Mouse (Mus musculus) heart, postnatal 0 days (tissue): Measurements from ENCODE around the gene Pcnx4. TPM values are rescaled to one million over a fixed set of nuclear protein-coding genes. Genes with fewer than 3 reads are reported as not detected.

ENCODE experiments used
- ATAC-seq: fragments of 200-750 bp; cut with Nextera tagmentation; 2 replicates; pipeline ENCODE4 v1.8.0; 2017; ENCODE audit warnings: low read depth, moderate number of reproducible peaks, moderate library complexity; ENCODE audit not compliant: insufficient read depth
- DNase-seq: peaks from one replicate; pipeline ENCODE4 v3.0.0-alpha.2; 2016; ENCODE audit warnings: low spot score
- H3K27ac ChIP-seq: fragments of 300-500 bp; sonication (generic); 2 replicates; pipeline ENCODE4 v1.5.1; 2014; ENCODE audit warnings: low read depth, mild to moderate bottlenecking
- H3K27me3 ChIP-seq: fragments of 300-500 bp; sonication (generic); 2 replicates; pipeline ENCODE4 v1.6.1; 2014; ENCODE audit warnings: low read length, mixed read lengths; ENCODE audit not compliant: control insufficient read depth, insufficient read depth
- H3K36me3 ChIP-seq: fragments of 300-500 bp; sonication (generic); replicated peaks from 2 replicates; pipeline ENCODE4 v1.6.1; 2014; ENCODE audit warnings: low read length, mixed read lengths; ENCODE audit not compliant: control insufficient read depth, insufficient read depth
- H3K4me1 ChIP-seq: fragments of 300-500 bp; sonication (generic); 2 replicates; pipeline ENCODE4 v1.6.1; 2014; ENCODE audit warnings: antibody characterized with exemption; ENCODE audit not compliant: control insufficient read depth, insufficient read depth
- H3K4me2 ChIP-seq: fragments of 300-500 bp; sonication (generic); 2 replicates; pipeline ENCODE4 v1.6.1; 2014; ENCODE audit warnings: low read depth, mild to moderate bottlenecking, low read length, moderate library complexity
- H3K4me3 ChIP-seq: fragments of 300-500 bp; sonication (generic); 2 replicates; pipeline ENCODE4 v1.5.1; 2014; ENCODE audit warnings: low read depth, low read length
- H3K9ac ChIP-seq: fragments of 300-500 bp; sonication (generic); replicated peaks from 2 replicates; pipeline ENCODE4 v1.6.1; 2014; ENCODE audit warnings: low read depth, low read length, mixed read lengths
- H3K9me3 ChIP-seq: fragments of 300-500 bp; sonication (generic); replicated peaks from 2 replicates; pipeline ENCODE4 v1.6.1; 2016; ENCODE audit warnings: low read length; ENCODE audit not compliant: control insufficient read depth
- CTCF ChIP-seq: IDR thresholded peaks from 2 replicates; pipeline ENCODE4 v1.5.1; 2016; ENCODE audit warnings: antibody characterized with exemption, control low read depth, low read depth
- EP300 ChIP-seq: IDR thresholded peaks from 2 replicates; pipeline ENCODE4 v1.6.1; 2016; ENCODE audit warnings: antibody characterized with exemption, low read depth
- WGBS: fragments of 180-500 bp; shearing (Covaris S2); extraction: QIAGEN DNeasy Blood & Tissue Kit; methylation state at CpG from one replicate; pipeline ENCODE4 v1.1.7; 2014; 5-methylcytosine and 5-hydroxymethylcytosine counted together
- polyA plus RNA-seq: library from polyadenylated mRNA; unstranded; fragments of >200 nt; fragmentation: Nextera tagmentation; extraction: Ambion mirVana; gene quantifications from 2 replicates; pipeline ENCODE4 v1.2.1, GENCODE M21; 2015
- total RNA-seq: library from RNA; depleted of rRNA; stranded (reverse); fragments of >200 nt; gene quantifications from 2 replicates; pipeline ENCODE4 v1.2.3, GENCODE M21; 2014; ENCODE audit warnings: low replicate concordance

Gene Pcnx4
- total and polyA plus RNA-seq, 2 experiments from 2014 or later, result 1.6 to 3.4 TPM

DNA sequence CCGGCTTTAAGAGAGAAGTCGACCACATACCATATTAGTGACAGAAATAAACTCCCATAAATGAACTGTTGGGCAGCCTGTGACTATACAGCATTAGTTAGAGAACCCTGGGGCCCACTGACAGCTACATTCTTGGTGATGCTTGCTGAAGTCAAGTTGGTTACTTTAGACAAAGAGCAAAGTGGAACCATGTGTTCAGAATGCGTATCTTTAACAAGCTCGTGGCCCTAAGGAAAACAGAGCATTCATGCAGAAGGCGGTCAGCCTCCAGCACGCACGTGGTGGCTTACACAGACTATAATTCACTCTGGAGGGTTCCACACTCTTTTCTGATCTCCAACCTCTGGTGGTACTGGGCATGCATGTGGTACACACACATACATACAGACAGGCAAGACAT is 26.6 kb upstream of the Pcnx4 start:
- WGBS, result 79% methylated on average over 7 of the region's 7 CpGs
- TF ChIP-seq EP300 (no peak), CTCF (no peak)

GRCm38 (mm10) chr12:72515446-72515845 is 20.7 kb upstream of the Pcnx4 start:
- H3K9me3 ChIP-seq, result no peaks in the 10 kb centered on the region
- DNase-seq (peak; percentile 36), ATAC-seq (no peak)
- H3K9ac ChIP-seq, result no peak overlapping the region
- H3K4me1 ChIP-seq, result no peaks in the 10 kb centered on the region
- no peak overlapping the region for H3K27ac ChIP-seq
- WGBS, result 53% methylated on average over 3 of the region's 3 CpGs
- TF ChIP-seq CTCF, result peak; percentile 68
- TF ChIP-seq EP300, result no peak
- no peaks in the 10 kb centered on the region for H3K36me3 ChIP-seq
- H3K4me2 ChIP-seq, result no peak overlapping the region
- no peak overlapping the region for H3K4me3 ChIP-seq
- no peaks in the 10 kb centered on the region for H3K27me3 ChIP-seq

More for the DNA sequence above, 26.6 kb upstream of the Pcnx4 start:
- DNase-seq (no peak), ATAC-seq (no peak)
- no peaks in the 10 kb centered on the region for H3K4me1 ChIP-seq
- no peak overlapping the region for H3K9ac ChIP-seq
- H3K4me3 ChIP-seq, result no peak overlapping the region
- no peak overlapping the region for H3K4me2 ChIP-seq
- H3K27ac ChIP-seq, result no peak overlapping the region
- H3K9me3 ChIP-seq, result no peaks in the 10 kb centered on the region
- no peaks in the 10 kb centered on the region for H3K27me3 ChIP-seq
- no peaks in the 10 kb centered on the region for H3K36me3 ChIP-seq

GRCm38 (mm10) chr12:72518114-72518728 is 18.0 kb upstream of the Pcnx4 start:
- Histone ChIP-seq H3K27ac (no peak overlapping the region), H3K9me3 (no peaks in the 10 kb centered on the region), H3K27me3 (no peaks in the 10 kb centered on the region), H3K9ac (no peak overlapping the region), H3K36me3 (no peaks in the 10 kb centered on the region), H3K4me2 (no peak overlapping the region), H3K4me3 (no peak overlapping the region), H3K4me1 (no peaks in the 10 kb centered on the region)
- ATAC-seq, result no peak
- 83% methylated on average over 12 of the region's 12 CpGs for WGBS
- DNase-seq, result no peak
- TF ChIP-seq CTCF (no peak), EP300 (no peak)

DNA sequence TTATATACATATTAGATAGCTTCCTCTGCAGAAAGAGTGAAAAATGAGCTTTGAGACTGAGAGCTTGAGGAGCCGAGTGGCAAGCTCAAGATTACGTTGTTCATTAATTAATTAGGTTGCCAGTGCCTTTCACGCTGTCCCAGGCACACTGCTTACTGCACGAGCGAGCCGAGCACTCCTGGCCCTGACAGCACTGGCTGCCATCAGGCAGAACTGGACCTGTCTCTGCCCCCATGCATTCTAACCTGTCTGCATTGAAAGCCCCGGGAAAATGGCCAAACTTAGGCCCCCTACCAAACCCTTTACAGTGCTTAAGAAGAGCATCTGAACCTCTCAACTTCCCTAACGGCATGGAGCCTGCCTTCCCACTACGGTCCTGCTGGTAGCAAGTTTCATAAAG is 16.8 kb upstream of the Pcnx4 start:
- H3K9me3 ChIP-seq, result no peaks in the 10 kb centered on the region
- H3K4me3 ChIP-seq, result no peak overlapping the region
- no peak for ATAC-seq
- H3K27ac ChIP-seq, result no peak overlapping the region
- 67% methylated on average over 9 of the region's 9 CpGs for WGBS
- no peak for DNase-seq
- no peak for TF ChIP-seq EP300
- no peak for TF ChIP-seq CTCF
- no peak overlapping the region for H3K4me2 ChIP-seq
- H3K4me1 ChIP-seq, result no peaks in the 10 kb centered on the region
- H3K36me3 ChIP-seq, result no peaks in the 10 kb centered on the region
- no peaks in the 10 kb centered on the region for H3K27me3 ChIP-seq
- H3K9ac ChIP-seq, result no peak overlapping the region

DNA sequence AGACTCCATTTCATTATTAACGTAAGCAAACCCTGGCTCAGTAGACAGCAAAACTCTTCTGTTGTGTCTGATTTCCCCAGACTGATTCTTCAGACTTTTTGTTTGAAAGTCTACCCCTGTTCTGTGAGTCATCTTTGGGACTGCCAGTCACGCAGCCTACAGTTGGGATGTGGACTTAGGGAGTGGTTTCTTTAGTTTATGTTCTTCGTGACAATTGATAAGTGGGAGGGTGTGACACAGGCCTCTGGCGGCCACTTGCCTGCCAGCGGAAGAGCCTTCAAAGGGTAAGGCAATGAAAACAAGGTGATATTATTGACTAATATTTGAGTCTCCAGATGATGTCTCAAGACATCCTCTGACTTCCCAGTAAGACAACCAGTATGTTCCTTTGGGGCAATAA is 16.3 kb upstream of the Pcnx4 start:
- Histone ChIP-seq H3K27ac (no peak overlapping the region), H3K4me2 (no peak overlapping the region), H3K4me1 (no peaks in the 10 kb centered on the region), H3K9me3 (no peaks in the 10 kb centered on the region), H3K4me3 (no peak overlapping the region), H3K9ac (no peak overlapping the region), H3K27me3 (no peaks in the 10 kb centered on the region), H3K36me3 (no peaks in the 10 kb centered on the region)
- TF ChIP-seq CTCF, result no peak
- no peak for TF ChIP-seq EP300
- DNase-seq (no peak), ATAC-seq (no peak)
- 70% methylated on average over 5 of the region's 5 CpGs for WGBS

DNA sequence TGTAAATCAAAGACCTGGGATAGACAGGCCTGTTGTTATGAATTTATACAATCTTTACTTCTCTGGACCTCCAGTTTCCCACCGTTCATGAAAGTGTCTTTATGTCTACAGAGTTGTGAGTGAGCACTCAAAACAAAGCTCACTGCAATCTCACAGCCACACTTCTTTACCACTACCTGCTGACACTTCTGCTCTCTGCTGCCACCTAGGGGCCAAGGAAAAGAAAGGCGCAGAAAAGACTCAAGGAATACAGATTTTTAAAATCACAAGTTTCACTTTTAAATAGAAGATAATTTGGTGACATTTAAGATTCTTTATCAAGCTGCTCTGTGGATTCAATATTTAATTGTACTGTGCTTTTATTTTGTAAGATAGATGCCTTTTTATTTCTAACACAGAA is 15.5 kb upstream of the Pcnx4 start:
- Histone ChIP-seq H3K36me3 (no peaks in the 10 kb centered on the region), H3K27me3 (no peaks in the 10 kb centered on the region), H3K27ac (no peak overlapping the region), H3K4me3 (no peak overlapping the region), H3K4me2 (no peak overlapping the region), H3K4me1 (no peaks in the 10 kb centered on the region), H3K9ac (no peak overlapping the region), H3K9me3 (no peaks in the 10 kb centered on the region)
- ATAC-seq, result no peak
- TF ChIP-seq CTCF (peak; percentile 89), EP300 (no peak)
- peak; percentile 44 for DNase-seq
- WGBS, result 5% methylated on average over 2 of the region's 2 CpGs
